Mouse (Mus musculus): ENCODE results near the gene Cd36. TPM values are rescaled to one million over a fixed set of nuclear protein-coding genes. Genes with fewer than 3 reads are reported as not detected.
"Not testable (repeated sequence)": the region's sequence is repeated elsewhere in the genome, so short reads cannot be mapped to it uniquely, and the experiment has no call there.

Cd36 gene
- total RNA-seq (2021) = 1 to 10 TPM; 2.1 to 3.3 TPM

DNA sequence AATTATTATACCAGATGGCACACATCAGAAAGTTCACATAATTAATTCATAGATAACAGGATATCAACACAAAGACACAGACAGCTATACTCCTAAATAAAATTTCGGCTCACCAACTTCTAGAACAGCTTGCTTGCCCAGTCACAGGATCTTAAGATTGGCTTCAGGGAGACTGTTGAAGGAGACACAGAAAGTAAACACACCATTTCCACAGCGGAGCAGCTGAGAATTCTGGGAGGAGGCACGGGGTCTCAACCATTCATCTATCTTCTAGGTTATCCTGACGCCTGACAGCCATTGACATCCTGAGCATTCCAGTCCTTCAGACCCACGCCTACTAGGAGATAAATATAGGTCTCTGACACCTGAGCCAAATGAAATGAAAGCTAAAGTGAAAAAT is at the start of gene Cd36:
Gene Cd36, minus strand, starts transcription at position 204 of the 400 bp plus-strand sequence.
- DNase-seq = no peak

DNA sequence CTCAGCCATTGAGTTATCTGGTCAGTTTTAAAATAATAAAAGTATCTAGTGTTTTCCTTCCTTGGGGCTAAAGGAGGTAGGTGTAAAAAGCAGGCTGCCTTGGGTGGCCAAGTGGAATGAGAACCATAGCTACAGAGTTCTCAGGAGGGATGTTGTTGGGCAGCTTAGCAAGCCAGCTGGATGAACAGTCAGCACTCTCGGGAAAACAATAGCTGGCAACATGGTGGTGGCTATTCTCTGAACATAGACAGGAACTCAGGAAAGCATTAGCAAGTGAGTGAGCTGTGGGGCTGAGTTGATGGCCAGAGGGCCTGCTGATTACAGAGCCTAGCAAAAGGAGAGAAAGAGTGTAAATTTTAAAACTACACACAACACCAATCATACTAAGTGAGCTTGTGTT is 45.9 kb upstream of the Cd36 start:
- DNase-seq = no peak

DNA sequence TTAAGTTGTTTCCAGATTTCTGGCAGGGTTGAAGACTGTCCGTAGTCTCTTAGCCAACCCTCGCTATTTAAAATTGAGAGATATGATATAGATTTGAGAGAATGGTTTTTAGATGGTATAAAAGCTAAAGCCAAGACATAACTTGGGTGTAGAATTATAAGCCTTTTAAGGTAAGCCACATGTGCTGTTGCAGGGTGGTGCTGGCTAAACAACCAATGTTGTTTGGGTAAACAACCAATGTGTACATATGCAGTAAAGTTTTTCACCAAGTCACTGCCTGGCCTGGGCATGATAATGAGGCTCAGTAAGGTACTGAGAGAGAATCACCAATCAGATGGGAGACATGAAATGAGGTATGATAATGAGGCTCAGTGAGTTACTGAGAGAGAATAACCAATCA is 43.0 kb upstream of the Cd36 start:
- not testable (repeated sequence) for DNase-seq

DNA sequence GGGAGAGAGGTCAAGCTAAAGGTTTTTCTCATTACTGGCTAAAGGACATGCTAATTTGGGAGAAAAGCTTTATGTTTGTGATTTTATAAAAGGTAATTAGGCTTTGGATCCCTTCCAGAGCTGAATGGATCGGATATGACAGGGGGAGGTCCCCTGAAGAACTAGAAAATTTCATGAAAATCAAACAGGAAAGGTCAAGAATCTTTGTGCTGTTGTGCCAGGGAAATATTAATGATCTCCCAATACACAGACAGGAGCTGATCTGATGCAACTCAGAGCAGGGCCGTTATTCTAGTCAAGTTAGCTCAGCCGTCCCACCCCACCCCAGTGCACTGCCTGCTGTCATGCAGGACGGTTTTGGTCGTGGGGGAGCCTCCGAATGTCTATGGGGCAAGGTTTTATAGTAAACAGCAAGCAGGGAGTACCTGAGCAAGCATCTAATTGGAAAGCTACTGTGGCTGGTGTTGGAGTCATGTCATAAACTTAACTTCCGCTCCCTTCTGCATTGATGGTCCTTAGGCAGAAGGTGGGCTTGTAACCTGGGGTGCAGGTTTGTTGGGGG is 40.5 kb upstream of the Cd36 start:
- no peak for DNase-seq

DNA sequence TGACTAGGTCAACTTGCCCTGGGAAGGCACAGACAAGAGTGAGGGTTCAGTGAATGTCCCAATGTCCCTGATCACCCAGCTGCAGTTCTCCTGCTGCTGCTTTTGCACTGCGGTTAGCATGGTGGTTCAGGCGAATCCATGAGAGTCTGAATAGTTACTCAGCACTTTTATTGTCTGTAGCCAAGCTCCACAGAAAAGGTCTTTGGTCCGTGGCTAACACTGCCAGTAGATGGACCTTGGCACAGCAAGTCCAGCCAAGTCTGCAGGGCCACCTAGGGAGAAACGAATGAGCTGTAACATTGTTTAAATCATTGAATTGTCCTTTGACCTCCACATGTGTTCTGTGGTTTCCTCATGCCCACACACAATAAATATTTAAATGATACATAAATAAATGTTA is 39.9 kb upstream of the Cd36 start:
- no peak for DNase-seq

DNA sequence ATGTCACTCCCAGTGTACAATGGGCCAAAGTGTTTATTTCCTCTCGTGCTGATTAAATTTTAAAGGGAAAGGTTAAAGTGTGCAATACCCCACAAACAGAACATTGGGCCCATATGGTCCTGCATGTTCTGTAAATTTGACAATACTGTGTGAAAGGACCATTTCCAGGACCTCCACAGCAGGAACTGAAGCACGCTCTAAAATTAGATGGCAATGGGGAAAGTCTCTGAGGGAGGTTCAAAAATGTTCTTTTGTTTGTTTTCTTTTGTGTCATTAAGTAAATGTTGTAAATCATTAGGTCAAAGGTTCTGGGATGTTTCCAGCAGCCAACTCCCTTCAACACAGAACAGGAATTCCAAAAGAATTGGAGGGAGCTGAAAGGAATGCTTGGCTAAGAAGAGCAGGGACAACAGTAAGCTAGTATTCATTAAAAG is 35.5 kb upstream of the Cd36 start:
- no peak for DNase-seq

DNA sequence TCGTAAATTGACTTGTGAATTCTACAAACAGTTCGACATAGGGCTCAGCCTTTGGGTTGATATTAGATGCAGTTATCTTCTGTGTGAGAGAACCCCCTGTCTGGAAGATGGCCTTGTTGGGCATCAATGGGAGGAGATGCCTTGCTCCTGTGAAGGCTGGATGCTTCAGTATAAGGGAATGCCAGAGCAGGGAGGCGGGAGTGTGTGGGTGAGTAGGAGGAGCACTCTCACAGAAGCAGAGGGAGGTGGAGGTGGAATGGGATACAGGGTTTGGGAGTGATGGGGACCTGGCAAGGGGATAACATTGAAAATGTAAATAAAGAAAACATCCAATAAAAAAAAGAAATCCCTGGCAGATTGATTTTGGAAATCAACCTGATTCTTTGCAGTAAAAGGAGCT is 35.0 kb upstream of the Cd36 start:
- DNase-seq = no peak

DNA sequence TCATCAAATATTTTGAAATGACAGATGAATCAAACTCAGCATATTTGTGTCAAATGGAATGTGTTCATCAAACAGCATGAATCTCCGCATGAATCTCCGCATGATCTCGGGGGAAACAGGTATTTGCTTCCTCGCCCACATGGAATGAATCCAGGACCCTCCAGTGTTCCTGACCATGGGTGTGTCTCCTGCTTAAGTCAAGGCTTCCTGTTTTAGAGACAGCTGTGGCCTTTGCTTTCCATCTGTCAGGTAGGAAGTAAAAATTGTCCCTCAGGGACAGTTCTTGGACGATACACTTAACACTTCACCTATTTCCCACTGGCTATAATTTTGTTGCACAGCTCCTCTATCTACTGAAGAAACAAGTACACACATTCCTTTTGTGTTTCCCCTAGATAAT is 30.4 kb upstream of the Cd36 start:
- no peak for DNase-seq

DNA sequence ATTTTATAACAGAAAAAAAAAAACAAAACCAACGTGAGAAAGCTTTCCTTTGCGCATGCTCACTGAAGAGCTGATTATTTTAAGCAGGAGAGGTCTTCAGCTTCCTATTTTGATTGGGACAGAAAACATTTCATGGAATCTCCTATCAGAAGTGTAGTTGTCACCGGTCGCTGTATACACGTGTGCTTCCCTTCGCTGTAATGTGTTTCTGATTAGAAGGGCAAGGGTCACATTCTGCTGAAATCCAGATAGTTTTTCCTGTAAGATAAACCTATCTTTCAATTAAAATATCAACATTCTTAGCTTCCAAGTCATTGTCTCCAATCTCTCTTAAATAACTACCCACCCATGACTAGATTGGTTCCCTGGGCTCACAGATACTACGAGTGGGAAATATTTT is 16.2 kb upstream of the Cd36 start:
- no peak for DNase-seq

DNA sequence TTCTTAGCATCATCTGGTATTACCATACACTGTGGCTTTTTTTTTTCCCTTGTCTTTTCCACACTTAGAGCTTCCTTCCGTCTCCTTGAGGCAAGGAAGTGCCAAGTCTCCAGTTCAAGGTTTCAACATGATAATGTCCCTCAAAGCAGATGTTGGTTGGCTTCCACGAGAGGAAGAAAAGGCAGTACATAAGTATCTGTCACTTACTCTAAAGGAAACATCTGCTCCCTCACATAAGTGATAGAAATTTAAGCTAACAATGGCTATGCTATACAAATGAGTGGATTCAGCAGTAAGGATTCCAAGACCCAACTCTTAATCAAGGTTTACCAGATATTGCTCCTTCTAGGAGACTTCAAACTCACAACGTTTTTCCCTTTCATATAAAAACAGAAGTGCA is 10.3 kb upstream of the Cd36 start:
- DNase-seq = no peak

DNA sequence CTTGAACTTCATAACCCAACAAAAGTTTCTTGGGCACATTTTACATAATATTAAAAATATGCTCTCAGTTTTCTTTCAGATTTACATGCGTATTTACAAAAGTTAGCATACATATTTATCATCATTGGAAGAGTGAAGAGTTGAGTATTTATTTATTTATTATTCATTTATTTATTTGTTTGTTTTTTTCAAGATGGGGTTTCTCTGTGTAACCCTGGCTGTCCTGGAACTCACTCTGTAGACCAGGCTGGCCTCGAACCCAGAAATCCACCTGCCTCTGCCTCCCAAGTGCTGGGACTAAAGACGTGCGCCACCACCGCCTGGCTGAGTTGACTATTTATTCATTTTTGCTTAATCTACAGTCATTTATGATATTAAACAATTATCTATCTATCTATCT is 9.0 kb upstream of the Cd36 start:
- DNase-seq = not testable (repeated sequence)

DNA sequence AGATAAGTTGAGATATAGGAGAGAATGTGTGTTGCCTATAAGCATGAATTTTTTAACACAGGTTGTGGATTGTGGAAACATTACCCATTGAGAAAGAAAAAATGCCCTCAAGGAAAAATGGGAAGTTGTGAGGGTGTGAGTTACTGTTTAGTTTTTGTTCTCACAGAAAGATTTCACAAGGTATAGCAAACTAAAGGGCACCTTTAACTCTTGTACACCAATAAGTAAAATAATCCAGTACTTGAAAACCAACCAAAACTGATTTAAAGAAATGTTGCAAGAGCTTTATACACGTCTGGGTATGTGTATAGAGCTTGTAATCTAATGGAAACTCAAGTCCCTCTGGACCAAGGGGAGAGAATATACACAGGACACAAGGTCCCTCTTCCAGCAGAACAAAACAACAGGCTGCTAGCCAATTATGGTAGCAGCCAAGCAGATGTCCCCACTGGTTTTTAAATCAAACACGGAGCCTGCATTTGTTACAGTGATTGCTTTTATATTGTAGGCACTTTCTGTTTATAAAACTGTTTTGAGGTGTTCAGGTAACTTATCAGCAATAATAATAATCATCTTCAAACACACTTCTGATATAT is 5.1 kb upstream of the Cd36 start:
- DNase-seq = no peak

DNA sequence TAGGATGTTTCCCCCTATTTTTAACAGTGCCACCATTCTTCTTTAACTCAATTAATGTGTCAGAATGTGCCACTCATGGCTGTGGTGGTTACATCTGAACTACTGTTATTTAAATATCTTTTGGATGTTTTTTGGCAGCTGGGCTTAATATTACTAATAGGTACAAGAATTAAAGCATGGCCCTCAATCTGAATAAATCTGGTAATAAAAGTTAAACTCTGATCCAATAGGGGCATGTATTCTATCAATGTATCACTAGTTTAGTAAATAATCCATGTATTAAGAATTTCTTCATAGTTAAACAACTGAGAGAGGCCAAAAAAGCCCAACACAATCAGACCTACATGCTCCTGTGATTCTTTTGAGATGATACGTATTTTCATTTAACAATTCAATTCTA is 690 bp upstream of the Cd36 start:
- DNase-seq = no peak

DNA sequence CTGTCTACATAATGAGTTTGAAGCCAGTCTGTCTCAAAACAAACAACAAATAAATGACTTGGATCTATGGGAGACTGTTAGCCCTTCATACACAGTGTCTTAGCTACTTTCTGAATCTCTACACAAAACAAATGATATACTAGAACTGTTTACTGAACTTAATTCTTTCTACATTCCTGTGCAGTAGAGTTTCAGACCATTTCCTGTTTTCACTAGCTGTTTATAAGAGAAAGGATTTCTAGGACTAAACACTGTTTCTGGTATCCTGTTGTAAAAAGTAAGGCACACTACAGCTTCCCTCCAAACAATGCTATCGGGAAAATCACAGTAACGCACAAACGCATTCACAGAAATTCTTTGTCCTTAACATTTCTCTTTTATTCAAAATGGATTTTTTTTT is 2.2 kb downstream of the Cd36 start:
- DNase-seq = no peak

DNA sequence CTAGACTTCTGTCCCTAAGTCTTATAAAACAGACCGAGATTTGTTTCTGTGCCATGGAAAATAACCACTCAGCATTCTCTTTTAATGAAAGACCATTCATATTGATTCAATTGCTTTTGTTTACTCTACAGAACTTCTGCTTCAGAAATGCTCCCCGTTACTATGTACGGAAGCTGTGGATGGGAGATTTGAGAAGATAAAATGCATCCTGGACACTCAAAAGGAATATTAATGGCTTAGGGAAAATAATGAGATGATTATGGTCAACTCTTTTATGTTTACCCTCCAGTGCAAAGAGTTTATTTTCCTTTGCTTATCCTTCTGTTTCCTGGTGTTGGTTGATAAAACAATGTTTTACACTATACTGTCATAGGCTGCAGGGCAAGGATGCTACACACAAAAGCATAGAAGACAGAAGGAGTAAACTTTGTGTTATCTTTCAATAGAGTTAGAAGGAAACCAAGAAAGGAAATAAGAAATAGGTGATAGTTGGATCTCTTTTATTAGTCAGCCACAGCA is 5.2 kb downstream of the Cd36 start:
- no peak for DNase-seq

DNA sequence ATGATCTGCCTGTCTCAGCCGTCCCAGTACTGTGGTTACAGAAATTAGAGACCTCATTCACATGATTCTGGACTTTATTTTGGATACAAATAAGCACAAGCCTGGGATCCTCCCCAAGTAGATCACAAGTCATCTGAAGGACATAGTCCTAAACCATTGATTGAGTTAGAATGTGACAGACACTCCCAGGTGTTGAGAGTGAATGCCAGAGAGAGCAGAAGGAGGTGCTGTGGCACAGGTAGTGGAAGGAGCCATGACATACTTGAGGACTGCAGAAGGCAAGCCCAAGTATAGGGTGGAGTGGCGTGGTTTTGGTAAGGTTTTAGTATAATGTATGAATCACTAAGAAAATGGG is 7.1 kb downstream of the Cd36 start:
- DNase-seq = no peak

DNA sequence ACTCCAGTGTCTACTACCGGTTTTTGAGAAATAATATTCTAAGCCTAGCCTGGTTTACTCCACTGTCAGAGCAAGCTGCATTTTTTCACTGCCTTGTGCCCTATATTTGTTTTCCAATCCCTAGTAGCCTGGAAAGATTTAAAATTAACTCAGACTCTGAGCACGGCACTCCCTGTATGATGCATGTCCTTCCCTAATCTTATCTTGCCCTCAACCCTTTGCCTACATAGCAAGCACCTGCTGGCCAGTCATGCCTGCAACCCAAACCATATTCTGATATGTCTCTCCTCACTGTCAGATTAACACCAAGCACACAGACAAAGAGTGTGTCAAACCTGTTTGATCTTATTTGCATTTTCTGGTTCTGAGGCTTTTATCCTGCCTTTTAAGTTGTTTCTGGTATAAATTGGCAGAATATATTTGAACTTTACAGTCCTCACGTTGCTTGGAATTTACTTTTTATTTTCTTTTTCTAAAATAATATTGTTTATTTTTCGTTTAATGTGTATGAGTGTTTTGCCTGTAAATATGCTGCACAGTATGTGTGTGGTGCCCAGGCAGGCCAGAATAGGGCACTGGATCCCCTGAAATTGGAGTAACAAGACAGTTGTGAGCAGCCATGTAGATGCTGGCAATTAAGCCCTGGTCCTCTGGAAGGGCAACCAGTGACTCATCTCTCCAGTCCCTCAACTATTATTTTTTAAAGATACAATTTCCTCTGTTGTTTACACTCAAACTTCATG is 7.6 kb downstream of the Cd36 start:
- DNase-seq = no peak

DNA sequence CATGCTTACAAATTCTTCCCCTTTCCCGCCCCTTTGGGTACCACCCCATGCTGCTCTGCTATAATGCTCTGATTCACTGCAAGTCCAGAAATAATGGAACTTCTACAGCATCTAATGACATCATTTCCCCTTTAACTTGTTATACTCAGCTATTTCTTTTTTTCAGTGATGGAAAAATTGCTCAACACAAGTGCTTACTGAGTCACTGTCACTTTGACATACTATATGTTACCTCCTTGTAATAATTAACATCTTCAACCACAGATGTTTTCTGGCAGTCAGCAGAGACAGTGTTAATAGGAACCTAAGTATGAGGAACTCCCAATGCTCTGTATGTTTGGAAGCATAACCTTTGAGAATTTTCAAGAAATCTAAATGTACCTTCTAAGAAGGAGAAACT is 8.7 kb downstream of the Cd36 start:
- DNase-seq = no peak

DNA sequence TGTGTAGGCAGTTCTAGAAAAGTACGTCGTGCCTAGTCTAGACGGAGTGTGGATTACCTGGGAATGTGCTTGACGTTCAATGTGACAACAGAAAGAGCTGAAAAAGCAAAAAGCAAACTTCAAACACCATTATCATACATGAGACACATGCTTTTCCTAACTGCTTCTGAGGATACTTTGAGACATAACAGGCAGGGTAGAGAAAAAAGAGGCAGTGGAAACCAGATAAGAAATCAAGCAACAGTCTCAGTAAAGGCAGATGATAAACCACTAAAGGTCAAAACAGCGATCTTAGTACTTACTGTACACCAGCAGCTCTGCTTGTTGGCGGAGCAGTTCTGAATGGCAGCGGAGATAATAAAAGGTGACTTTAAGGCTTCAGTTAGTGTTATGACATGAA is 11.6 kb downstream of the Cd36 start:
- no peak for DNase-seq

DNA sequence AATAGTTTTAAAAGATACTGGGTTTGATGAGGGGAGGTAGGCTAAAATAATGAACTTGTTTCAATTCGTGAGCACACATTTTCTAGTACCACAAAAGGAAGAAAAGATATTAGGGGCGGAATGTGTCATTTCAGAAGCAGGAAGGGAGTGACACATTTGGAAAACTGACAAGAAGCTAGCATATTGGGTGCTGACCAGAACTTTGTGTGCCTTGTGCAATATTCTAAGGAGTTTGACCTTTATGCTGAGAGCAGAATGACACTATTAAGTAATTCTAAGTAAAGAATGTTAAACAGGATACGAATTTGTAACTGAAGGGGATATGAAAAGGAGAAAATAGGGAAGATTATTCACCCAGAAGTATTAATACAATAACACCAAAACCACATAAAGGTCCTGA is 12.0 kb downstream of the Cd36 start:
- no peak for DNase-seq

DNA sequence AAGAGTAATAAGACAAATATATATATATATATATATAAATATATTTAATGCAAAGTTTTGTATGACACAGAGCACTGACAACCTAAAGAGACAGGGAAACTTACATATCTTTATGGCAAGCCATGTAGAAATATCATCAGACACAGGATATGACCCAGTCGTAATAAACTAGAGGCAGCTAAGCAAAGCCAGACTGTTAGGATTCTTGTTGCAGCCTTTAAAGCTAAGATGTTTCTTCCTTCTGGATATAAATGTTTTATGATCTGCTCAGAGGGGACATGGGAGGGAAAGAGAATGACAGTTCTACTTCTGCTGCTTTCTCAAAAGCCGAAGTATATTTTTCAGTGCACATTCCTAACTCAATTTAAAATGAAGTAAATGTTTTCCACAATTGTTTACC is 14.3 kb downstream of the Cd36 start:
- DNase-seq = no peak

DNA sequence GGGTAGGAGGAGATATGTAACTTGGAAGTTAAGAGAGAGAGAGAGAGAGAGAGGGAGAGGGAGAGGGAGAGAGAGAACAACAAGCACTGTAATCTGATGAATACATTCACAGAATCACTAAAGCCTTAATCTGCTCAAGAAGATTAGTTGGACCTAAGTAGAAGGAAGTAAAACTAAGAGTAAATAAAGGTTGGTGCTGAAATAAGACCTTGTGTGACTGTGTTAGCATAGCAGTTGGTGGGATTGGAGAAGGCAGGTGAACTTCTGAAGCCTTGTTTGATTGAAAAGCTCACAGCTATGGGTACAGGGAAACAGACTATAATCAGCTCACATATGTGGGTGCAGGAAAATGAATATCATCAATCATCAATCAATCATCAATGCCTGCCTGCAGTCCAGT is 23.2 kb downstream of the Cd36 start:
- no peak for DNase-seq

DNA sequence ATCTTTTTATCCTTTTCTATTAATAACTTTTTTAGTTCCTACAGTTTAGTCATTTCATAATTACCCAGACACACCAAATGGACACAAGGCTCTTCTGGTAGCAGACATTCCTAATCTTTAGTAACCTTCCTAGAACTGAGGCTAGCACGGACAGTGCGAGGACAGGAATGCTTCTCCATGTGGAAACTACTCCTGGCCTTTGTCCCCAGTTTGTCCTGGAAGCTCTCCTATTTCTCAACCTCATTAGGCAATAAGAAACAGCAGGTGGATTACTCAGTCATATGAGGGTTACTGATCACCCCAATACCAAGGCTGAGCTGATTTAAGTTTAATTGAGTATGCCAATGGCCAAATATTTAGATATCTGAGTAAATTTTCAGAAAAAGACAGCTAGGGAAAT is 25.5 kb downstream of the Cd36 start:
- no peak for DNase-seq

DNA sequence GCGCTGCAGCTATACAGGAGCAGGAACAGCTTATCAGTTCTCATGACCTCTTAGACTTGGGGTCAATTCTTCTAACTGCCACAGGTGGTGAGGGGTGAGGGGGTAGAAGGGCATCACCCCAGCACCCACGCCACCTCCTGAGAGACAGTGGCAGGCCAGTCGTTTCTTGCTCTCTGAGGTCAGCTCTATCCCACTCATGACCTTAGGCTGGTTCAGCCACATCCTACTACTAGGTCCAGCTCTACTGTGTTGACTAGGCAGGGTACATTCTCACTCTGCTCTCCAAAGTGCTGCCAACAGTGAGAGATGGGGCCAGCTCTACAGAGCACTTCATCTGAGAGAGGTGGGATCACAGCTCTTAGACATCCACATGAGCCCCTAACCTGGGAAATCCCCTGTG is 30.2 kb downstream of the Cd36 start:
- DNase-seq = no peak

Data from layer of hippocampus, postnatal 36 days (tissue).